ENCODE assay signal across 8 mouse cellular contexts in genomic region chr15:98002991-98003821, GRCm38 (mm10). TPM values are rescaled to one million over a fixed set of nuclear protein-coding genes. Genes with fewer than 3 reads are reported as not detected.
A peak's percentile ranks its signal among the peaks of the same experiment; 100 is the strongest.
DNase-seq lines count a peak whose midpoint lies in the region; ATAC-seq and TF ChIP-seq lines count a peak whose summit lies in the region.

No protein-coding gene starts in this region.

- WGBS in kidney, embryonic 15.5 days, result under 1% methylated on average over 42 of the region's 42 CpGs
- whole genome bisulfite sequencing in kidney, adult 2 months, result 2% methylated on average over 42 of the region's 42 CpGs
- WGBS in embryonic facial prominence, embryonic 11.5 days, result under 1% methylated on average over 42 of the region's 42 CpGs
- under 1% methylated on average over 42 of the region's 42 CpGs for WGBS in midbrain, embryonic 14.5 days

- H3K27ac ChIP-seq in kidney, embryonic 15.5 days, result 0 out of 2 replicates have a peak overlapping the region, but pooled peaks have one; percentile 25
- no peak overlapping the region for H3K27ac ChIP-seq in kidney, adult 2 months (ENCODE audit: insufficient read depth, low read depth, low read length)
- H3K27ac ChIP-seq in embryonic facial prominence, embryonic 11.5 days (replicated peaks; ENCODE audit: low read depth, low read length), result peak overlapping the region; percentile 81
- peak overlapping the region; percentile 86 for H3K27ac ChIP-seq in midbrain, embryonic 14.5 days (replicated peaks; ENCODE audit: low read depth, low read length)

- peaks cover 55% of the 10 kb centered on the region for H3K4me1 ChIP-seq in kidney, embryonic 15.5 days
- no peaks in the 10 kb centered on the region; the same call in 1 of the 2 replicates for H3K4me1 ChIP-seq in kidney, adult 2 months (ENCODE audit: control insufficient read depth, insufficient read depth, low read length)
- peaks cover 8% of the 10 kb centered on the region for H3K4me1 ChIP-seq in embryonic facial prominence, embryonic 11.5 days (ENCODE audit: control insufficient read depth, insufficient read depth, low read length)
- H3K4me1 ChIP-seq in midbrain, embryonic 14.5 days (ENCODE audit: control insufficient read depth, insufficient read depth, low read length), result peaks cover 56% of the 10 kb centered on the region

- 0 out of 2 replicates have a peak overlapping the region, but pooled peaks have one; percentile 5 for H3K9ac ChIP-seq in kidney, embryonic 15.5 days
- peak overlapping the region; percentile 74 for H3K9ac ChIP-seq in embryonic facial prominence, embryonic 11.5 days (replicated peaks; ENCODE audit: low read length)
- H3K9ac ChIP-seq in midbrain, embryonic 14.5 days (replicated peaks; ENCODE audit: low read length), result peak overlapping the region; percentile 66

- DNase-seq in kidney, adult 2 months, result no peak
- DNase-seq in embryonic facial prominence, embryonic 11.5 days (ENCODE audit: low spot score), result peak; percentile 82
- DNase-seq in induced T-regulatory cell, adult 2 months (ENCODE audit: low read depth), result peak; percentile 22
- DNase-seq in midbrain, embryonic 14.5 days, result peak; percentile 74
- DNase-seq in layer of hippocampus, adult 18-20 months (ENCODE audit: low spot score in 2 of 2), result no peak
- no peak for DNase-seq in frontal cortex, postnatal 14 days (ENCODE audit: low spot score in 2 of 2)

- ATAC-seq in kidney, embryonic 15.5 days (replicated peaks; ENCODE audit: low FRiP score), result peak; percentile 13; the same call in 1 of the 2 replicates
- 0 out of 2 replicates have a peak, but pooled peaks have one; percentile 3 for ATAC-seq in embryonic facial prominence, embryonic 11.5 days (replicated peaks; ENCODE audit: insufficient number of reproducible peaks, low FRiP score, low TSS enrichment, low read depth)
- ATAC-seq in midbrain, embryonic 14.5 days (ENCODE audit: low FRiP score, low TSS enrichment), result no peak
- no peak for ATAC-seq in monocyte, adult 5-6 weeks (replicated peaks; ENCODE audit: insufficient number of reproducible peaks, low FRiP score, low TSS enrichment, poor library complexity, severe bottlenecking)

- H3K27me3 ChIP-seq in kidney, embryonic 15.5 days, result peaks cover 97% of the 10 kb centered on the region
- peaks cover 8% of the 10 kb centered on the region for H3K27me3 ChIP-seq in kidney, adult 2 months (replicated peaks; ENCODE audit: control insufficient read depth, insufficient read depth, low read length)
- no peaks in the 10 kb centered on the region; the same call in 1 of the 2 replicates for H3K27me3 ChIP-seq in embryonic facial prominence, embryonic 11.5 days (ENCODE audit: control insufficient read depth, insufficient read depth, low read length)
- H3K27me3 ChIP-seq in midbrain, embryonic 14.5 days (ENCODE audit: control insufficient read depth, insufficient read depth, low read length), result peaks cover 13% of the 10 kb centered on the region

- H3K36me3 ChIP-seq in kidney, embryonic 15.5 days, result no peaks in the 10 kb centered on the region
- H3K36me3 ChIP-seq in kidney, adult 2 months (ENCODE audit: control insufficient read depth, insufficient read depth, low read length), result no peaks in the 10 kb centered on the region
- no peaks in the 10 kb centered on the region for H3K36me3 ChIP-seq in embryonic facial prominence, embryonic 11.5 days (replicated peaks; ENCODE audit: control insufficient read depth, insufficient read depth, low read depth, low read length)
- H3K36me3 ChIP-seq in midbrain, embryonic 14.5 days (ENCODE audit: control insufficient read depth, insufficient read depth, low read length), result no peaks in the 10 kb centered on the region

- peak overlapping the region; percentile 44 for H3K4me3 ChIP-seq in kidney, embryonic 15.5 days (replicated peaks)
- H3K4me3 ChIP-seq in kidney, adult 2 months (ENCODE audit: insufficient read depth, low read depth, low read length), result no peak overlapping the region
- H3K4me3 ChIP-seq in embryonic facial prominence, embryonic 11.5 days (ENCODE audit: low read depth, low read length), result peak overlapping the region; percentile 54
- peak overlapping the region; percentile 42 for H3K4me3 ChIP-seq in midbrain, embryonic 14.5 days (replicated peaks; ENCODE audit: low read depth, low read length)

- no peak for TF ChIP-seq POLR2A in kidney, adult 2 months (IDR thresholded peaks at IDR 0.05; ENCODE audit: low read depth, low read length)

- no peaks in the 10 kb centered on the region for H3K9me3 ChIP-seq in kidney, embryonic 15.5 days (replicated peaks)
- no peaks in the 10 kb centered on the region for H3K9me3 ChIP-seq in embryonic facial prominence, embryonic 11.5 days (replicated peaks; ENCODE audit: control insufficient read depth, low read length)
- H3K9me3 ChIP-seq in midbrain, embryonic 14.5 days (ENCODE audit: control insufficient read depth, low read length), result no peaks in the 10 kb centered on the region

- TF ChIP-seq CTCF in kidney, adult 2 months (conservative IDR thresholded peaks at IDR 0.05; ENCODE audit: insufficient read depth, insufficient read length, low read depth, low read length), result no peak

- peak overlapping the region; percentile 79 for H3K4me2 ChIP-seq in kidney, embryonic 15.5 days
- peak overlapping the region; percentile 75 for H3K4me2 ChIP-seq in embryonic facial prominence, embryonic 11.5 days (ENCODE audit: low read depth, low read length)
- H3K4me2 ChIP-seq in midbrain, embryonic 14.5 days (ENCODE audit: low read length), result peak overlapping the region; percentile 90

RNA-seq across cellular contexts. Expression of gene Col2a1, which starts 1.3 kb away (rescaled TPM):
- polyA plus RNA-seq in kidney, embryonic 15.5 days (2015; fragmentation: Nextera tagmentation; extraction: Ambion mirVana), result 18.9 and 27.0 TPM in 2 replicates
- 0.01 TPM in 1 of 2 replicates, not detected in the other for polyA plus RNA-seq in kidney, adult 2 months (2012; rRNA removed)
- polyA plus RNA-seq in embryonic facial prominence, embryonic 11.5 days (2014; fragmentation: Nextera tagmentation; extraction: Ambion mirVana), result 161 and 177 TPM in 2 replicates
- 39.3 and 45.2 TPM in 2 replicates for polyA plus RNA-seq in midbrain, embryonic 14.5 days (2014; fragmentation: Nextera tagmentation; extraction: Ambion mirVana)
- total RNA-seq in layer of hippocampus, adult 18-20 months (2021), result 1 to 10 TPM; 1.3 to 1.6 TPM
- total RNA-seq in monocyte, adult 5-6 weeks (2017), result 1.1 TPM in 1 of 3 replicates, not detected in the others

RNA-seq across cellular contexts. Expression of gene Tmem106c, which starts 39.2 kb away (rescaled TPM):
- 46.5 and 51.7 TPM in 2 replicates for polyA plus RNA-seq in kidney, embryonic 15.5 days (2015; fragmentation: Nextera tagmentation; extraction: Ambion mirVana)
- polyA plus RNA-seq in kidney, adult 2 months (2012; rRNA removed), result 69.4 and 74.9 TPM in 2 replicates
- 39.1 and 40.6 TPM in 2 replicates for polyA plus RNA-seq in embryonic facial prominence, embryonic 11.5 days (2014; fragmentation: Nextera tagmentation; extraction: Ambion mirVana)
- 52.3 and 63.6 TPM in 2 replicates for polyA plus RNA-seq in midbrain, embryonic 14.5 days (2014; fragmentation: Nextera tagmentation; extraction: Ambion mirVana)
- total RNA-seq in layer of hippocampus, adult 18-20 months (2021), result 10 to 100 TPM; 33.0 to 36.5 TPM
- total RNA-seq in monocyte, adult 5-6 weeks (2017), result 4.1 to 9.3 TPM (median 4.1 TPM) in 3 replicates

Comparison
In these comparisons a context has a peak if more than half of its experiments do, and no peak if none do; other contexts are left out.
1. RNA of gene Col2a1, which starts 1.3 kb away (polyA plus RNA-seq): 161 to 177 TPM in embryonic facial prominence, embryonic 11.5 days, 39.3 to 45.2 TPM in midbrain, embryonic 14.5 days and 18.9 to 27.0 TPM in kidney, embryonic 15.5 days; 0.01 TPM in kidney, adult 2 months; every median in the first group is over 10 times any median in the second.
2. ATAC-seq: peak in kidney, embryonic 15.5 days (single experiment) and embryonic facial prominence, embryonic 11.5 days (single experiment); none in midbrain, embryonic 14.5 days (single experiment) and monocyte, adult 5-6 weeks (single experiment).
3. H3K9ac ChIP-seq: peak in every context shown above with its lines; median percentile 74 in embryonic facial prominence, embryonic 11.5 days; 66 in midbrain, embryonic 14.5 days; 5 in kidney, embryonic 15.5 days.
4. DNase-seq: peak in embryonic facial prominence, embryonic 11.5 days (single experiment), induced T-regulatory cell, adult 2 months (single experiment) and midbrain, embryonic 14.5 days (single experiment); none in kidney, adult 2 months (single experiment), layer of hippocampus, adult 18-20 months (0 of 2) and frontal cortex, postnatal 14 days (0 of 2).
5. Peak in every context shown above with its lines, with median percentiles within 50 percentile points of each other: H3K4me2 ChIP-seq.